Mouse (Mus musculus): Measurements from ENCODE around the gene Rasl11a.

Gene Rasl11a

GRCm38 (mm10) chr5:146844945-146845365, at the start of gene Rasl11a:
TSS of gene Rasl11a (plus strand) at chr5:146845071.
- in situ Hi-C loops (cut with MboI; ENCODE audit: low sequenced_read_pairs), result no loop called here

GRCm38 (mm10) chr5:146795728-146796127, 49.1 kb upstream of the Rasl11a start:
- in situ Hi-C loops (cut with MboI; ENCODE audit: low sequenced_read_pairs), result no loop called here

GRCm38 (mm10) chr5:146798031-146798430, 46.8 kb upstream of the Rasl11a start:
- in situ Hi-C loops (cut with MboI; ENCODE audit: low sequenced_read_pairs), result no loop called here

DNA sequence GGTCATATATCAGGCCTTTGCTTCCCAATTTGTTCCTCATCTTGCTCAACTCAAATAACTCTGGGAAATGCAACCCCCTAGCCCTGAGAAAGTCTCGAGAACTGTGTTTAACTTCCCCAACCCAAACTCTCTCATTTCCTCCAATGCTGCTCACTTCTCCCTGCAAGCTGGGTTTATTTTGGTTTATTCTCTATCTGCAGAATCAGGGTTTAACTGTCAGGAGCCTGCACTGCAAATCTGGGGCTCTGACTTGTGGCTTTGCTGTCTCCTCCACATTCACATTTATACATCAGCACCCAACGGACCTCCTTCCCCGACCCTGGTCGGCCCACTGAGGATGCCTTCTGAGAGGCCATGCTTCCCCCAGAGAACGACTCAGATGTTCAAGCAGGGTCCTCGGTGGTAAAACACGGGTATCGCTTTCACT, 38.9 kb upstream of the Rasl11a start:
- in situ Hi-C loops (cut with MboI; ENCODE audit: low sequenced_read_pairs), result no loop called here

DNA sequence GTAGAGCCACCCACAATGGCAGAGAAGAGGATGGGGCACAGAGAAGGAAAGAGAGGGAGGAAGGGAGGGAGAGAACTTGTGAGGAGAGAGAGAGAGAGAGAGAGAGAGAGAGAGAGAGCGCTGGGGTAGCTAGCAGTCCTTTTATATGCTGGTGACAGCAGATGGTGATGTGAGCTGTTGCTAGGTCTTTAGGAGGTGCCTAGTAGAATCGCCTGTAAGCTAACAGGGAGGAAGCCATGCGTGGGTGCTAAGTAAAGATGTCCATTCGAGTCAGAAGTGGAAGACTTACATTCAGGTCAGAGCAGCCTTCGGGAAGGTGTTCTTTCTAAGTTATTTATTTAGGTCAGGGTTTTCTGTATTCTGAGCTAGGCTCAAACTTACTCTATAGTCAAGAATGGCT, 34.9 kb upstream of the Rasl11a start:
- in situ Hi-C loops (cut with MboI; ENCODE audit: low sequenced_read_pairs), result no loop called here

GRCm38 (mm10) chr5:146812866-146813265, 32.0 kb upstream of the Rasl11a start:
- in situ Hi-C loops (cut with MboI; ENCODE audit: low sequenced_read_pairs), result no loop called here

DNA sequence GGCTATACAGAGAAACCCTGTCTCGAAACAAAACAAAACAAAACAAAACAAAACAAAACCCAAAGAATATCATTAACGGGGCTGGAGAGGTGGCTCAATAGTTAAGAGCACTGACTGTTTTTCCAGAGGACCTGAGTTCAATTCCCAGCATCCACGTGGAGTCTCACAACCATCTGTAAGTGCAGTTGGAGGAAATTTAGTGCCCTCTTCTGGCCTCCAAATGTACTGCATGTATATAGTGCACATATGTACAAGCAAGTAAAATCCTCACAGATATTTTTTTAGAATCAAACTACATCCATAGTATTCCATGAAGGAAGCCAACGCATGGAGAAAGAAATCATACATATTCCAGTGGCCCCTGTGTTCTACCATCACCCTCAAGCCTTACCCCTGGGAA, 31.4 kb upstream of the Rasl11a start:
- in situ Hi-C loops (cut with MboI; ENCODE audit: low sequenced_read_pairs), result no loop called here

DNA sequence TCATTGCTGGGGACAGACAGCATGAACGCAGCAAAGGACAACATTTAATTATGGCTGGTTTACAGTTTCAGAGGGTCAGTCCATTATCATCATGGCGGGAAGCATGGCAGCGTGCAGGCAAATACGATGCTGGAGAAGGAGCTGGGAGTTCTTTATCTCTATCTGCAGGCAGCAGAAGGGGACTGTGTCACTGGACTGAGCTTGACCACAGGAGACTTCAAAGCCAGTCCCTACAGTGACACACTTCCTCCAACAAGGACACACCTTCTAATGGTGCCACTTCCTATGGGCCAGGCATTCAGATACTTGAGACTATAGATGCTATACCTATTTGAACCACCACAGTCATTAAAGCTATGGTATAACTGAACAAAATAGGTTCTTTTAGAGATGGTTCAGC, 29.5 kb upstream of the Rasl11a start:
- in situ Hi-C loops (cut with MboI; ENCODE audit: low sequenced_read_pairs), result no loop called here

DNA sequence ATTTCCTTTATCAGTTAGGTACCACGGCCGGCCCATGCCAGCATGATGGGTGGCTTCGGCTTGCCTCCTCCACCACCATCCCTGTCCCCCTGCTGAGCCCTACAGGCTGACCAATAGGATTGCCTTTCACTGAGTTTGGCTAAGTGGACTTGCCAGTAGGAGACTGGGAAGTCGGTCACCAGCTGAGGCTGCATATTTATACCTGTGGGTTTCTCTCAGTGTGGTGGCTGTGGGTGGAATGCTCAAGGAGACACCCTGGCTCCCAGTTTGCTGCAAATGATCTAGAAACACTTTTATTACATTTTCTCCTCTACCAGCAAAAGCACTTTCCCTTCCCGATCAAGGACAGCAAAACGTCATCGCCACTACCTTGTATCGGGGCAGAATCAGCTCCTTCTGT, 27.3 kb upstream of the Rasl11a start:
- in situ Hi-C loops (cut with MboI; ENCODE audit: low sequenced_read_pairs), result no loop called here

DNA sequence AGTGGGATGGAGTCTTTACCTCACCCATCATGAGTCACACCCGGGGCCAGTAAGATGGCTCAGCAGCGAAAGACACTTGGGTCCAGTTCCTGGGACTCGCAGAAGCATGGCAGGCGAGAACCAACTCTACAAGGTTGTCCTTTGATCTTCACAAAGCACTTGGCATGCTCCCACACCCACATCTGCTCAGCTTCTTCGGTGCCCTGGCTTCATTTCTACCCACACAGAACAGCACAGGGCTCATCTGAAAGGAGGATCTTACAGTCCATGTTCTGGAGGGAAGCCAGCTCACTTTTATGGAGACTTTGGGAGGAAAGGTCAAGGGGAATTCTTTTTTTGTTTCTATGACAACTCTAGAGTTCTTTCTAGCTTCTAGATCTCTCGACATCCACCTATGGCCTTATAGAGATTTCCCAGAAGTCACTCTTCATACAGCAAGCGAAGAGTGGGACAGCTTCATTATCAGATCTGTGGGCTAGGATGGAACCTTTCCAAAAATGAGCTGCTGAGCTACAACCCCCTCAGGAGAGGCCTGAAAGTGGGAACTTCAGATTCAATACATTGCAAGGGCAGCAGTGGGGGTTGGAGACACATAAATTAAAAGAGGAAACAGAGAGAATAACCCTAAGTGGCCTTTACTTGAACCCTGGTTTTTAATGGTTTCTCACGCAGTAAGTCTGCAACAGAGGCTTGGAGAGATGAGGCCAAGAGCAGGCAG, 25.8 kb upstream of the Rasl11a start:
- in situ Hi-C loops (cut with MboI; ENCODE audit: low sequenced_read_pairs), result no loop called here

GRCm38 (mm10) chr5:146823005-146823404, 21.9 kb upstream of the Rasl11a start:
- in situ Hi-C loops (cut with MboI; ENCODE audit: low sequenced_read_pairs), result no loop called here

- in situ Hi-C loops (cut with MboI; ENCODE audit: low sequenced_read_pairs), result no loop called here
Measured at GRCm38 (mm10) chr5:146829528-146829927, 15.3 kb upstream of the Rasl11a start.

DNA sequence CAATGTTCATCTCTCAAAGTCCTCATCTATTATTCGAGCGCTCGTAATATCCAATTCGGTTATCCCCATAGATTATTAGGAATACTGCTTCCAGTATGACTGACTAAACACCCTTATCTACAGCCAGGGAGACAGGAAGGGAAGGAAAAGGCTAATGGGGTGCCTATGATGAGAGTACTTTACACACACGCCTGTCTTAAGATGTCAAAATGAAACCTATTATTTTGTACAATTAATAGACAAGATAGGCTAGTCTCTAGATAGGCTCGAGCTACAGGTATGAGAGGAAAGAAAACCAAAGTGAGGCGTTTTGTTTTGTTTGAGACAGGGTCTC, 12.5 kb upstream of the Rasl11a start:
- in situ Hi-C loops (cut with MboI; ENCODE audit: low sequenced_read_pairs), result no loop called here

- in situ Hi-C loops (cut with MboI; ENCODE audit: low sequenced_read_pairs), result no loop called here
Measured at GRCm38 (mm10) chr5:146832769-146833448, 12.0 kb upstream of the Rasl11a start, which contains the start of gene Rpl21. TSS of gene Rpl21 (plus strand) at chr5:146832890.

GRCm38 (mm10) chr5:146833673-146834201, 11.1 kb upstream of the Rasl11a start:
- in situ Hi-C loops (cut with MboI; ENCODE audit: low sequenced_read_pairs), result no loop called here

DNA sequence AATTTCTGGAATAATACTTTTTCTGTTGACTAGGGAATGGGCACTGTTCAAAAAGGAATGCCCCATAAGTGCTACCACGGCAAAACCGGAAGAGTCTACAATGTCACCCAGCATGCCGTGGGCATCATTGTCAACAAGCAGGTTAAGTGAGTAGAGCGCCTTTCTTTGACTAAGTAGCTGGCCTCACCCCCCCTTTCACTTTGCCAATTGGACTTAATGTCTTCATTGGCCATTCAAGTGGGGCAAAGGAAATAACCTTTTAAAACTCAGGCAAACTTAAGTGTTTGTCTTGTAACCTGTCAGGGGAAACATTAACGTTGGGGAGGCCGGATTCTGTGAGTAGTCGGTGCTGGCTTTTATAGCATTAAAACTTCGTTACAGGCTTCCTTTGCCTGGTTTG, 9.9 kb upstream of the Rasl11a start:
- in situ Hi-C loops (cut with MboI; ENCODE audit: low sequenced_read_pairs), result no loop called here

DNA sequence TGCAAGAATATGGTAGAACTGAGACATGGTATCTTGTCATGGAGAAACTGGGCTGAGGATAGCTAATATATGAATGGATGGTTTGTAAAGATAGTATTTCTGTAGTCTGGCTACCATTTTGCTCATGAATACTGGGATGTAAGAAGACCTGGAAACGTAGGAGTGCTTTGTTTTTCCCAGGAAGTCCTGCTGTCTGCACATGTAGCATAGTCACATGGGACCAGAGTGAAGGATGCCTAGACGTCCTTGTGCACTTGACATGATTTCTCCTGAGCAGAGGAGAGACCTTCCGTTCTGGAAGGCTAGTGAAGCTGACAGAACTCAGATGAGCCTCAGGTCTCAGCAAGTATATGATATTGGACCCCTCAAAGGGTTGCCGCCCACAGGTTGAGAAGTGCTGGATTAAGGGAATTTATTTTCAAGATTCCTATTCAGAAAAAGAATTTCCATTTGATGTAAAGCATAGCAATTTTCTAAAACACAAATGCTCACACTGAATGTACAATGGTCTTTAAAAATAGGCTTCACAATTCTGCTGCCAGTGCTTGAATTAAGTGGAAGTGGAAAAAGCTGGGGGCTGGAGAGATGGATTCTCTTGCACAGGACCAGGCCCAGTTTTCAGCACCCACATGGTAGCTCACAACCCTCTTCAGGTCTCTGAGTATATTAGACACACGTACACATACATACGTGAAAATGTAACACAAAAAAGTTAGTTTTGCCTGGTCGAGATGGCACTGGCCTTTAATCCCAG, 6.7 kb upstream of the Rasl11a start:
- in situ Hi-C loops (cut with MboI; ENCODE audit: low sequenced_read_pairs), result no loop called here

DNA sequence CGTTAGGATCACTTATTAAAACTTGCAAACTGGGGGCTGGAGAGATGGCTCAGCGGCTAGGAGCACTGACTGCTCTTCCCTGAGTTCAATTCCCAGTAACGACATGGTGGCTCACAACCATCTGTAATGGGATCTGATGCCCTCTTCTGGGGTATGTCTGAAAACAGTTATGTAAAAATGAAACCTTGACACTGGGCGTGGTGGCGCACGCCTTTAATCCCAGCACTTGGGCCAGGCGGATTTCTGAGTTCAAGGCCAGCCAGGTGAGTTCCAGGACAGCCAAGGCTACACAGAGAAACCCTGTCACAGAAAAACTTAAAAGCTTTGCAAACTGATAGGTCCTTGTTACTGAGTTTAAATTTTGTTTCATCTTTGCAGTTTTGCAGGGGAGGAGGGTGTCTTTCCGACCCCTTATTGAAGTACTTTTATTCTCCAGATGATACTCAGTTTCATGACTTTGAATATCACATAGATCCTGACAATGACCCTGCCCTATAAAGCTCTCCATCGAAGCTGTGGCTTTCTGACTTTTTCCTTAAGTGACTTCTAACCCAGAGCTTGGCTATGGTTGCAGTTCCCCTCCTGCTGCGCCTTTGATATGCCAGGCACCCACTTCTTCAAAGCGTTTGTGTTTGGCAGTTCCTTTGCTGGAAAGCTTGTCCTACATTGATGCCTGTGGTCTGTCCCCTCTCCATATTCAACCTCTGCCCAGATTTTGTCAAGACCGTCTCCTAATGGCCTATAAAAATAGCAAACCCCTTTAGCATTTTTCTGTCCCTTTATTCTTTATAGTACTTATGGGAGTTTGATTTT, 5.8 kb upstream of the Rasl11a start:
- in situ Hi-C loops (cut with MboI; ENCODE audit: low sequenced_read_pairs), result no loop called here

- in situ Hi-C loops (cut with MboI; ENCODE audit: low sequenced_read_pairs), result no loop called here
Measured at GRCm38 (mm10) chr5:146839760-146840159, 5.1 kb upstream of the Rasl11a start.

DNA sequence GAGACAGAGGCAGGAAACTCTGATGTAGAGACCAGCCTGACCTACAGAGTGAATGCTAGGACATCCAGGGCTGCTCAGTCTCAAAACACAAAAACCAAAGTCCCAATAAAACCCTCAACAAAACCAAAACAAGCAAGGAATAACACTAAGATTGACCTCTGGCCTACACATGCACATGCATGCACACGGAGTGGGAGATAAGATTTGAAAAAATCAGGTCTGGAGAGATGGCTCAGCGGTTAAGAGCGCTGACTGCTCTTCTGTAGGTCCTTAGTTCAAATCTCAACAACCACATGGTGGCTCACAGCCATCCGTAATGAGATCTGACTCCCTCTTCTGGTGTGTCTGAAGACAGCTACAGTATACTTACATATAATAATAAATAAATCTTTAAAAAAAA, 4.4 kb upstream of the Rasl11a start:
- in situ Hi-C loops (cut with MboI; ENCODE audit: low sequenced_read_pairs), result no loop called here

GRCm38 (mm10) chr5:146841301-146841700, 3.6 kb upstream of the Rasl11a start:
- in situ Hi-C loops (cut with MboI; ENCODE audit: low sequenced_read_pairs), result no loop called here
